Mouse (Mus musculus): ENCODE results near the gene Osbpl5. TPM values are rescaled to one million over a fixed set of nuclear protein-coding genes. Genes with fewer than 3 reads are reported as not detected.
"Not testable (repeated sequence)": the region's sequence is repeated elsewhere in the genome, so short reads cannot be mapped to it uniquely, and the experiment has no call there.

Gene Osbpl5
- polyA plus RNA-seq, 1 experiment, result 36.2 TPM

DNA sequence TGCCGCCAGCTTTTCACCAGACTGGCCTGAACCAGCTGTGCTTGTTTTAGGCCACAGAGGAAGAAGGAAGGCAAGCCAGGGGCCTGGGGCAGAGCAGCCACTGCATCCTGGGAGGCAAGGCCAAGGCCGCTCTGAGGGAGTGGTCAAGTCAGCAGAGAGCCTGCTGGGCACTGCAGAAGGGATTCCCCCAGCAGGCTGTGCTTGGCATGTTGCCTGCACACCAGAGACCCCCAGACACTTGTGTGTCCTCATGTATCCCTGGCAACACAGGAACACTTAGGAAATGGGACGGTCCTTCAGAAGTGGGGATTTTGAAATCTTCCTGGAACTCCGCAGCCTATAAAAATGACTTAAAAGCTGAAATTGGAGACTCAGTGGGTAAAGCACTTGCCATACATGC is 44.8 kb downstream of the Osbpl5 start:
- no peak for DNase-seq (ENCODE audit: extremely low spot score in 1 of 2, low spot score in 1 of 2)

DNA sequence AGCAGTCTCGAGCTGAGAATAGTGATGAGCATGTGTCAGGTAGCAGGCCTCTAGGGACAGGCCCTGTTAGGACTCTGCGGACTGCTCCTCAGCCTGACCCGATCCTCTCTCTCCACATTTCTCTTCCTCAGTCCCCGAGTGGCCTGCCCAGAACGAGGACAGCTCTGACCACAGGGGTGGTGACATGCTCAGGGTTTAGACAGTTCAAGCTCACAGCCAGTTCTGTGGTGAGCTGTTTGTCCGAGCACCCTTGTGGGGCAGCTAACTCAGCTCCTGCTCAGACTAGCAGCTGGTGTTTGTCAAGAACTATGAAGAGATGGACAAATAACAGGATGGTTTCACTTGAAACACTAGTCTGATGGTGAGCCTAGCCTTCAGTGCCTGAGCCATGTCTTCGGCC is 45.4 kb downstream of the Osbpl5 start:
- DNase-seq (ENCODE audit: extremely low spot score in 1 of 2, low spot score in 1 of 2), result no peak

DNA sequence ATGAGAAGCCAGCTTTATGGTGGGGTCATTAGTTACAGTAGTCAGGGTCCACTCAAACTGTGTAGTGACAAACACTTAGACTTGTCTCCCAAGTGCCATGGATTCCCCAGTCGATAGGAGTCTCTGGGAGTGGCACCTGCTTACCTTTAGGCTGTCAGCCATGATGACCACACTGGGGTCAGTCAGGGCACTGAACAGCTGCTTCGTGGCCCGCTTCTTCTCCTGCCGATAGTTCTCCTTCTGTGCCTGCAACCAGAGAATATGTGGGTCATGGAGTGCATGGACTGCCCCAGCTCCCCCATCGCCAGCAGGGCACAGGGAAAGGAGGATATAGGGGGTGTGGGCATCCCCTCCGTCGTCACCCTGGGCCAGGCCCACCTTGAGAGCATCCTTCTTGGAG is 47.4 kb downstream of the Osbpl5 start:
- no peak for DNase-seq (ENCODE audit: extremely low spot score in 1 of 2, low spot score in 1 of 2)

- DNase-seq (ENCODE audit: extremely low spot score in 1 of 2, low spot score in 1 of 2), result peak; percentile 83 to 97
Observed at GRCm38 (mm10) chr7:143706697-143707438, 49.9 kb downstream of the Osbpl5 start.

GRCm38 (mm10) chr7:143696140-143696539 is 60.6 kb downstream of the Osbpl5 start:
- DNase-seq (ENCODE audit: extremely low spot score in 1 of 2, low spot score in 1 of 2), result peak in 1 of 2 experiments; percentile 56

- DNase-seq (ENCODE audit: extremely low spot score in 1 of 2, low spot score in 1 of 2), result no peak
Observed at GRCm38 (mm10) chr7:143694550-143694949, 62.2 kb downstream of the Osbpl5 start.

- no peak for DNase-seq (ENCODE audit: extremely low spot score in 1 of 2, low spot score in 1 of 2)
Observed at GRCm38 (mm10) chr7:143692746-143693510, 63.9 kb downstream of the Osbpl5 start.

- no peak for DNase-seq (ENCODE audit: extremely low spot score in 1 of 2, low spot score in 1 of 2)
Observed at GRCm38 (mm10) chr7:143691909-143692308, 64.9 kb downstream of the Osbpl5 start.

DNA sequence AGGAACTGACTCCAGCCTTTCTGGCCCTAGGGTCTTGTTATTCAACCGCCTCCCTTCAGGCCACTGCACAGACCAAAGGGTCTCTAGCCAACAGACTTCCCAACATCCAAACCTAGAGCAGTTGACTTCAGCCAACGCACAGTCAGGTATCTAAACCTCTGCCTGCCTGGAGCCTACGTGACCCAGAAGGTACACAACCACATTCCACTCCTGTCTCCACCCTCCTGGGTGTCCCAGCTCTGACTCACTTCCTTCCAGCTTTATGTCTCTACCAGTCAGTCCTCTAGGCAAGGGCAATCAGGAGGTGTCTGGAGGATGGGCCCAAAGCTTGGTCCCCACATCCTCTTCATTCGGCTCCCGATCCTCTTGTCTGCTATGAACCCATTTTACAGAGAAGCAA is 65.6 kb downstream of the Osbpl5 start:
- no peak for DNase-seq (ENCODE audit: extremely low spot score in 1 of 2, low spot score in 1 of 2)

DNA sequence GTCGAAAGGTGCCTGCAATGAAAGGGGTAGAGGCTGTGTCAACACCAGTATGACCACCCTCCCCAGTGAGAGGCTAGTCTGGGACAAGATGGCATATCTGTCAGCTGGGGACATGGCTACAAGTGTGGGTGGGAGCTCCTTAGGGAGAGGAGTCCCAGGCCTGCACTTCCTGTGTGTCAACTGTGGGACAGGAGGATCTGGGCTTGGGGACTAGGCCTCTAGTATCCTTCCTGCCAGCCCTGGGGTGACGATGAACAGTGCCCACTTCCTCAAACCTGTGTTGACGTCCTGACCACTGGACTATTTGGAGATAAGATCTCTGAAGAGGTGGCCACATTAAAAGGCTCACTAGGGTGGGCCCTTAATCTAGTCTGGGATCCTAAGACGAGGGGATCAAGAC is 66.8 kb downstream of the Osbpl5 start:
- no peak for DNase-seq (ENCODE audit: extremely low spot score in 1 of 2, low spot score in 1 of 2)

DNA sequence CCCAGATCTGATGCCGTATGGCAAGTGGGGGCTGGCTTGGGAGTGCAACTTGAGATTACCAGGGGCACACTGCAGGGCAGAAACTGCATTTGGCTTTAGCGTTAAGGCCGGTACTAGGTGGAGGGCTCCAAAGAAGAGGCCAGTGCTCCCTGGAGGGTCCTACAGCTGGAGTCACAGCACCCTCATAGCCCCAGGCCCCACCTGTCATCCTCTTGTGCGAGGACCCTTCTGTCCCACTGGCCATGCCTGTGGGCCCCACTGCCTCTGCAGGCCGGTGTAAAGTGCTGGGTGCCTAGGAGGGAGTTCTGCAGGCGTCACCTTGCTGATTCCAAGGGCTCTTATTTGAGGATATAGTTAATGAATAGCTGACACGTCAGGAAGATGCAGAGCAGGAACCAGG is 67.3 kb downstream of the Osbpl5 start:
- no peak for DNase-seq (ENCODE audit: extremely low spot score in 1 of 2, low spot score in 1 of 2)

DNA sequence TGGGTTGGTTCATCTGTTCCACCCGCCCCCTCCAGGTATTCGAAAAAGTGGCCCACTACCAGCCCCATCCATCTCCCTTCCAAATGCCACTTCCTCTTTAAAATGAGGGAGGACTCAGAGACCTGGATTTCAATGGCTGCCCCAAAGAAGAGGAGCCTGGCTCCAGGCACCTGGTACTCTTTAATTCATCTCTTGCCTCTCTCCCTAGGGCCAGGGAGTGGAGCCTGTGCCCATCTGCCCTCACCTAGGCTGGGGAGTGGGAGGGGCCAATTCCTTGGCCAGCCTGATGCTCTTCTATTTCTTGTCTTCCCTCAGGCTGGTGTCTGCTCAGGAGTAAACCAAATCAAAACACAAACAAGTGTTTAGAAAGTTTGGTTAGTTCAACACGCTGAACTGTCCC is 70.1 kb downstream of the Osbpl5 start:
- DNase-seq (ENCODE audit: extremely low spot score in 1 of 2, low spot score in 1 of 2), result not testable (repeated sequence)

DNA sequence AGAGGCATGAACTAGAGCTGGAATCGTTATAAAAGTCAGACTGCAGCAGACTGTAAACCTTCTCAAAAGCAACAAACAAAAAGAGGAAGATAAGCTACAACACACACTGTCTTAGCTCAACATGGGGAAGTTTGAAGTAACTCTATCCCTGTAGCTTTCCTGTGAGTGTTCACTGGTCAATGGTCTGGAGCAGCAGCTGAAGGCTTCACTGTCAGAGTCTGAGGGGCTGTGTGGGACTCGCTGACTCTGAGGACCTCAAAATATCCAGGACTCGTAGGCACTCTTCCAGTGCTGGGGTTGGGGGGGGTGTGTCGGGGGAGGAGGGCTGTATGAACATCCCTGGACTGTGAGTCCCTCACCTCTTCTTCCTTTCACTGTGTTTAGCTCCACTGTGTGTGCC is 70.6 kb downstream of the Osbpl5 start:
- DNase-seq (ENCODE audit: extremely low spot score in 1 of 2, low spot score in 1 of 2), result not testable (repeated sequence)

DNA sequence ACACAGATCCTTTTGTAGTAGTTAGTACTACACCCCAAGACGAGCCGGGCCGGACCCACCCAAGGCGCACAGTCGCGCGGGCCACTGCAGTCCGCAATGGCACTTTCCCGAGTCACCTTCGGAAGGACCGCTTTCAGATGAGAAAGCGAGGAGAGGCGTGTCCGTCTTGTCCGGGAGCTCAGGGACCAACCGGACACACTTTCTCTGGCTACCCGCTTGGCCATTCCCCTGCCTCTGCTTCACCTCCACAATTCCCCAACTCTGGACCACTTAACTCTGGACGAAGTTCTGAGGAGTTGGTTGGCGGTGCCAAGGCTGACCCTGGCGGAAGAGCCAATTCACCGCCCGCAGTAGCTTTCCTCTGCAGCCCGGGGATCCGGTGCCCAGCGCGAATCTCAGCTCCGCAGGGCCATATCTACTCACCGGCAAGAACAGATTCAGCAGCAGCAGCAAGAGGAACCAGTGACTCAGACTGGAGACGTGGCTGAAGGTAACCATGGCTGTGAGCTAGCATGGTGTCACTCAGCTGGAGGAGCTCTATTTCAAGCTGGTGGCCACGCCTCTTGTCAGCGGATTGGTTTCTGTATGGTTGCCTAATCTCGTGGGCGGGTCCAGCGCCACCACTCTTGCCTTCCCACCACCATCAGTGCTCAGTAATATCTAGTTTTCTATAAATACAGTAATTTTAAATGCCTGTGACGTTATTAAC is 71.3 kb downstream of the Osbpl5 start, which contains the start of gene Tnfrsf23:
Tnfrsf23 (minus strand) TSS at position 514 of the 709 bp plus-strand sequence.
- peak; percentile 67 to 85 for DNase-seq (ENCODE audit: extremely low spot score in 1 of 2, low spot score in 1 of 2)

GRCm38 (mm10) chr7:143684569-143684968 is 72.2 kb downstream of the Osbpl5 start:
- not testable (repeated sequence) for DNase-seq (ENCODE audit: extremely low spot score in 1 of 2, low spot score in 1 of 2)

GRCm38 (mm10) chr7:143681566-143681965 is 75.2 kb downstream of the Osbpl5 start:
- DNase-seq (ENCODE audit: extremely low spot score in 1 of 2, low spot score in 1 of 2), result no peak

- not testable (repeated sequence) for DNase-seq (ENCODE audit: extremely low spot score in 1 of 2, low spot score in 1 of 2)
Observed at GRCm38 (mm10) chr7:143680836-143681235, 75.9 kb downstream of the Osbpl5 start.

DNA sequence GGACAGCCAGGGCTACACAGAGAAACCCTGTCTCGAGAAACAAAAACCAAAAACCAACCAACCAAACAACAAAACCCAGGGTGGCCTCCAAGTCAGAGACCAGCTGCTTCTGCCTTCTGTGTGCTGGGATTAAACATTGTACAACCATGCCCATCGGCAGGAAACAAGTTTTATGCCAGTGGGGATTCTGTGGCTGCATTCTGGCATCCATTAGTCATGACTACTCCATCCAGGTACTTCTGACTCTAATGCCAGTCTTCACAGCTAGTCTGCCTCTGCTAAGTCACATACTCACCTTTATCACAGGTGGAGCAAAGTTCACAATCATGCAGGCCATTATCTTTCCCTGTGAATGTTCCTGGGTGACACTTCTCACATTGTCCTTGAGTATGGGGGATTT is 77.1 kb downstream of the Osbpl5 start:
- DNase-seq (ENCODE audit: extremely low spot score in 1 of 2, low spot score in 1 of 2), result not testable (repeated sequence)

DNA sequence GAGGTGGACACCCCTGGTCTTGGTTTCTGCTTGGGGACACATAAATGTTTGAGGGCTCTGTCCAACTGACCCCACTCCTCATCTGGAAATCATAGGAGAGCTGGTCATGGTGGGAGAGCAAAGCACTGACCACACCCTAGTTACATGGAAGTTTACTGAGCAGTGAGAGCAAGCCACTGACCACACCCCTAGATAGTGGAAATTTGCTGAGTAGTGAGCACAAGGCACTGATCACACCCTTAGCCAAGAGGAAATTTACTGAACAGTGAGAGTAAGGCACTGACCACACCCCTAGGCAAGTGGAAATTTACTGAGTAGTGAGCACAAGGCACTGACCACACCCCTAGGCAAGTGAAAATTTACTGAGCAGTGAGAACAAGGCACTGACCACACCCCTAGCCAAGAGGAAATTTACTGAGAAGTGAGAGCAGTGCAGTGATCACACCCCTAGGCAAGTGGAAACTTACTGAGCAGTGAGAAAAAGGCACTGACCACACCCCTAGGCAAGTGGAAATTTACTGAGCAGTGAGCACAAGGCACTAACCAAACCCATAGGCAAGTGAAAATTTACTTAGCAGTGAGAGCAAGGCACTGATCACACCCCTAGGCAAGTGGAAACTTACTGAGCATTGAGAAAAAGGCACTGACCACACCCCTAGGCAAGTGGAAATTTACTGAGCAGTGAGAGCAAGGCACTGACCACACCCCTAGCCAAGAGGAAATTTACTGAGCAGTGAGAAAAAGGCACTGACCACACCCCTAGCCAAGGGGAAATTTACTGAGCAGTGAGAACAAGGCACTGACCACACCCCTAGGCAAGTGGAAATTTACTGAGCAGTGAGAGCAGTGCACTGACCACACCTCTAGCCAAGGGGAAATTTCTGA is 90.1 kb downstream of the Osbpl5 start:
- DNase-seq (ENCODE audit: extremely low spot score in 1 of 2, low spot score in 1 of 2), result no peak

DNA sequence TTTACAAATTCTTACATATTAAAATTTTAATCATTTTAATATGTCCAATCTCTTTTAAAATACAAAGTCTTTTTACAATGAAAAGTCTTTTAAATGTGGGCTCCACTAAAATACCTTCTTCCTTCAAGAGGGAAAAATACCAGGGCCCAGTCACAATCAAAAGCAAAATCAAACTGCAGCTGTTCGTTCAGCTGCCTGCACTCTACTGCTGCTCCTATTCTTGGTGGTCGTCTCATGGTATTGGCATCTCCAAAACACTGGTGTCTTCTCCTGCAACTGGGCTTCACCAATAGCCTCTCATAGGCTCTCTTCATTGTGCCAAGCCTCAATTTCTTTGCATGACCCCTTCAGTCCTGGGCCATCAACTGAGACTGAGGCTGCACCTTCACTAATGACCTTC is 93.3 kb downstream of the Osbpl5 start:
- DNase-seq (ENCODE audit: extremely low spot score in 1 of 2, low spot score in 1 of 2), result no peak
